Mouse (Mus musculus): ENCODE measurements around the gene Adal. TPM values are rescaled to one million over a fixed set of nuclear protein-coding genes. Genes with fewer than 3 reads are reported as not detected.
"Not testable (repeated sequence)": the region's sequence is repeated elsewhere in the genome, so short reads cannot be mapped to it uniquely, and the experiment has no call there.

The Adal gene
- polyA plus RNA-seq (2014; fragmentation: Nextera tagmentation; extraction: Ambion mirVana): 19.2 and 23.2 TPM in 2 replicates

DNA sequence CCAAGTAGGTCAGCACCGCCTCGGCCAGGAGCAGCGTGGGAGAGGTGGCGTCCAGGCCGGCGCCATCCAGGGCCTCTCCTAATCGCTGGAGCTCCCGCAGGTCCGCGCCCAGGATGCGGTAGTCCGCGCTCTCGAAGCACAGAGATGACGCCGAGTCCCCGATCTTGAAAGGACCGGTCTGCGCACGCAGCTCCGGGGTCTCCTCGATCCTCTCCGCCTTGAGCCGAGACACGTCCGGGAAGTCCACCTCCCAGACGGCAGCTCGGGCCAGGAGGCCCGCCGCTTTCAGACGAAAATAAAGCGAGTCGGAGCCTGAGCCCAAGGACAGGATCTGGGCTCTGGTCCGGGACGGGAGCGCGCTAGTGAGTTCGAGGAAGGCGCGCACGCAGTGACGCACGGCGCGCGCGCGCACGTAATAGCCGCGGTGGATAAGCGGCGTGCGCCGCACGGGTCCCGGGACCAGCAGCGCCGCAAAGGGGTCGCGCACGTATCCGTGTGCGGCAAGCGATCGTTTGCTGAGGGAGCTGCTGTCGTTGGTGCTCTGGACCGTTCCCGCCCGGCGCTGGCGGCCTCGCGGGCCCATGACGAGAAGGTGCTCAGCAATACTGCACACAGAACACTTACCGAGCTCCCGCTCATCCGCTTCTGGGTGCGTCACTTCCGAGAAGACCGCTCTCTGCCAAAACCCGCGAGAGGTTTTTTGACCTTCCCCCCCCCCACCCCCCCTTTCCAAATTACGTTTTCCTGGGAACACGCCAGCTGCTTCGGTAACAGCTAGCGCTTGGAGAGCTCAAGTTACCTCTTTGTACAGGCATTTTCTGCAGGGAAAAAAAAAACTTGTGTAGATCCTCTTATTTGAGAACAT lies at the start of gene Adal, which contains the start of gene Lcmt2:
Gene Adal (plus strand): TSS at position 411 of the 865 bp plus-strand sequence.
Gene Lcmt2 (minus strand): TSS at position 636 of the 865 bp plus-strand sequence.
- no peaks in the 10 kb centered on the region for H3K27me3 ChIP-seq (replicated peaks; ENCODE audit: control insufficient read depth, insufficient read depth, low read length)
- peaks cover 19% of the 10 kb centered on the region for H3K4me1 ChIP-seq (replicated peaks; ENCODE audit: control insufficient read depth, insufficient read depth, low read length)
- peak; percentile 94 for ATAC-seq (replicated peaks; ENCODE audit: low FRiP score, low TSS enrichment, low read depth)
- peak within 1 kb of the TSS; percentile 99 for H3K27ac ChIP-seq (ENCODE audit: low read depth)
- H3K9ac ChIP-seq (ENCODE audit: low read length): peak within 1 kb of the TSS; percentile 89
- H3K4me3 ChIP-seq (ENCODE audit: low read depth, low read length): peak within 1 kb of the TSS; percentile 72
- peaks cover 6% of the 10 kb centered on the region; the same call in 1 of the 2 replicates for H3K9me3 ChIP-seq (ENCODE audit: control insufficient read depth, low read length)
- DNase-seq (ENCODE audit: low spot score): peak; percentile 96
- 1% methylated on average over 87 of the region's 87 CpGs for WGBS
- H3K4me2 ChIP-seq (ENCODE audit: low read length): peak within 1 kb of the TSS; percentile 82
- peaks cover 21% of the 10 kb centered on the region for H3K36me3 ChIP-seq (ENCODE audit: control insufficient read depth, insufficient read depth, low read length)

DNA sequence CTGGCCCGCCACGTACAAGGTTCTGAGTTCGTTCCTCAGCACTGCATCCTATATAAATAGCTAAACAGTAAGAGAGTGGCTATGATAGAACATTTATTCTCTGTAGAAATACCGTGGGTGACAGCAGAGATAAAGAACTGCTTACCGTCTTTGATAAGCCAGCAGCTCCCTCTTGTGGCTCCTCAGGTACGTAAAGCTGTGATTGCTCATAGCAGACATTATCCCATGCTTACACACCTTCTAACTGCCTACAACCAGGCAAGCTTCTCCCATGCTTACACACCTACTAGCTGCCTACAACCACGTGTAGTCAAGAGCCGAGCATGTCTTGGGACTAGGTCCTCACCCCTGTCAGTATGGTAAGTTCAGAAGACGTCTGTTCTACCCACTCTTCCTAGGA lies 38.2 kb upstream of the Adal start:
- no peak overlapping the region for H3K4me3 ChIP-seq (ENCODE audit: low read depth, low read length)
- no peaks in the 10 kb centered on the region for H3K9me3 ChIP-seq (ENCODE audit: control insufficient read depth, low read length)
- no peak for ATAC-seq (replicated peaks; ENCODE audit: low FRiP score, low TSS enrichment, low read depth)
- no peak overlapping the region for H3K27ac ChIP-seq (ENCODE audit: low read depth)
- H3K4me2 ChIP-seq (ENCODE audit: low read length): no peak overlapping the region
- no peak overlapping the region for H3K9ac ChIP-seq (ENCODE audit: low read length)
- 23% methylated on average over 9 of the region's 9 CpGs for WGBS
- H3K4me1 ChIP-seq (replicated peaks; ENCODE audit: control insufficient read depth, insufficient read depth, low read length): no peaks in the 10 kb centered on the region
- H3K27me3 ChIP-seq (replicated peaks; ENCODE audit: control insufficient read depth, insufficient read depth, low read length): no peaks in the 10 kb centered on the region
- H3K36me3 ChIP-seq (ENCODE audit: control insufficient read depth, insufficient read depth, low read length): no peaks in the 10 kb centered on the region
- DNase-seq (ENCODE audit: low spot score): peak; percentile 72

DNA sequence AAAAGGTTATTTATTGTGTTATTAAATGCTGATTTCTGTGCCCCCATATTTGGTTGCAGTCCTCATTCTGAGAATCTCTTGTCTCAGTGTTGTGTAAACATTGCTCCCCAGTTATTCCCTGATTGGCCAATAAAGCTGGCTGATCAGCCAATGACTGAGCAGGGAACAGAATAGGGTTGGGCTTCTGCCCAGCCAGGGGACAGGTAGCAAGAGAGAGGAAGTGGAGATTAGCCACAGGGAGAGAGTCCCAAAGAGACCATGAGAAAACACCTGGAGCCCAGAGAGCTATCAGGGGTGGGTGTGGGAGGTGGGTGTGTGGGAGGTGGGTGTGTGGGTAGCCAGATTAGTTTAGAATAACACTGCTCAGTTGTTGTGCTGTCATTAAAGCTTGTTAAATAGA lies 34.3 kb upstream of the Adal start:
- Histone ChIP-seq H3K4me3 (ENCODE audit: low read depth, low read length) (no peak overlapping the region), H3K27me3 (replicated peaks; ENCODE audit: control insufficient read depth, insufficient read depth, low read length) (no peaks in the 10 kb centered on the region), H3K9me3 (ENCODE audit: control insufficient read depth, low read length) (no peaks in the 10 kb centered on the region), H3K4me1 (replicated peaks; ENCODE audit: control insufficient read depth, insufficient read depth, low read length) (no peaks in the 10 kb centered on the region), H3K9ac (ENCODE audit: low read length) (no peak overlapping the region), H3K4me2 (ENCODE audit: low read length) (no peak overlapping the region), H3K27ac (ENCODE audit: low read depth) (no peak overlapping the region), H3K36me3 (ENCODE audit: control insufficient read depth, insufficient read depth, low read length) (no peaks in the 10 kb centered on the region)
- DNase-seq (ENCODE audit: low spot score) (no peak), ATAC-seq (replicated peaks; ENCODE audit: low FRiP score, low TSS enrichment, low read depth) (no peak)

DNA sequence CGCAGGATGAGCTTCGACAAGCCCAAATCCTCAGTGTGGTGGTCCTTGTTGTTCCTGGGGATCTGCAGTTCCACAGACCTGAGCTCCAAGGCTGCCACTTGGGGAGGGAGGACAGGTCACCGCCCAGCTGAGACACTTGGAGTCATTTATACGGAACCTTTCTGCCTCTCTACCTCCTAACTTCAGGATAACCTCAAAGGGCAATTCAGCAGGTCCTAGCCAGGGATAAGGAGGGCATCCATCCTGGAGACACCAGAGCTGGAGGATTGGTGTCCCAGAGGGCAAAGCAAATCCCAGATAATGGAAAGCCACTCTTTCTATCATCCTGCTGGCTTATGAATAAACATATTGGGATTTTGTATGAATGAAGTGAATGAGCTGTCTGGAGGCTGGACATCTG lies 30.5 kb upstream of the Adal start, which contains the start of gene Tgm7:
Gene Tgm7 (minus strand): TSS at position 101 of the 400 bp plus-strand sequence.
- 83% methylated on average over 4 of the region's 4 CpGs for WGBS
- H3K9ac ChIP-seq (ENCODE audit: low read length): no peak within 1 kb of the TSS
- no peak for ATAC-seq (replicated peaks; ENCODE audit: low FRiP score, low TSS enrichment, low read depth)
- H3K9me3 ChIP-seq (ENCODE audit: control insufficient read depth, low read length): no peaks in the 10 kb centered on the region
- no peak within 1 kb of the TSS for H3K4me2 ChIP-seq (ENCODE audit: low read length)
- no peaks in the 10 kb centered on the region for H3K36me3 ChIP-seq (ENCODE audit: control insufficient read depth, insufficient read depth, low read length)
- no peak within 1 kb of the TSS for H3K4me3 ChIP-seq (ENCODE audit: low read depth, low read length)
- no peak for DNase-seq (ENCODE audit: low spot score)
- H3K4me1 ChIP-seq (replicated peaks; ENCODE audit: control insufficient read depth, insufficient read depth, low read length): no peaks in the 10 kb centered on the region
- H3K27ac ChIP-seq (ENCODE audit: low read depth): no peak within 1 kb of the TSS
- H3K27me3 ChIP-seq (replicated peaks; ENCODE audit: control insufficient read depth, insufficient read depth, low read length): no peaks in the 10 kb centered on the region

DNA sequence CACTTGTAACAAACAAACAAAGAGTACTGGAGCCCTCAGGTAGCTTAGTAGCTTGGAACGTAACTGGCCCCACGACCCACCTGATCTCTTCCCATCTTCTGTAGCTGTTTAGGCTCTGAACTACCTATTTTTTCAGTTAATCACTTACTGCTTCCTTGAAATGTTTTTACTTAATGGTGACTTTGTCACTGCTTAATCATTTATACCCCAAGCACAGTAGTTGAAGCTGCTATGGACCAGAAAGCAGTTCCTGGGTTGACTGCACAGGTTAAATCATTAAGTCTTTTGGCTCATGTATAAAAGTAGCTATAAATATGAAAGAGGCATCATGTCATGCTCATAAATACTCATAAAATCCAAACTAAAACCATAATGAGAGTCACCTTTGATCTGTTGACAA lies 24.8 kb upstream of the Adal start:
- ATAC-seq (replicated peaks; ENCODE audit: low FRiP score, low TSS enrichment, low read depth): no peak
- no peak overlapping the region for H3K4me2 ChIP-seq (ENCODE audit: low read length)
- no peaks in the 10 kb centered on the region for H3K4me1 ChIP-seq (replicated peaks; ENCODE audit: control insufficient read depth, insufficient read depth, low read length)
- H3K9me3 ChIP-seq (ENCODE audit: control insufficient read depth, low read length): no peaks in the 10 kb centered on the region
- DNase-seq (ENCODE audit: low spot score): no peak
- H3K27ac ChIP-seq (ENCODE audit: low read depth): no peak overlapping the region
- H3K4me3 ChIP-seq (ENCODE audit: low read depth, low read length): no peak overlapping the region
- H3K36me3 ChIP-seq (ENCODE audit: control insufficient read depth, insufficient read depth, low read length): no peaks in the 10 kb centered on the region
- 87% methylated on average over 2 of the region's 2 CpGs for WGBS
- no peak overlapping the region for H3K9ac ChIP-seq (ENCODE audit: low read length)
- H3K27me3 ChIP-seq (replicated peaks; ENCODE audit: control insufficient read depth, insufficient read depth, low read length): no peaks in the 10 kb centered on the region

DNA sequence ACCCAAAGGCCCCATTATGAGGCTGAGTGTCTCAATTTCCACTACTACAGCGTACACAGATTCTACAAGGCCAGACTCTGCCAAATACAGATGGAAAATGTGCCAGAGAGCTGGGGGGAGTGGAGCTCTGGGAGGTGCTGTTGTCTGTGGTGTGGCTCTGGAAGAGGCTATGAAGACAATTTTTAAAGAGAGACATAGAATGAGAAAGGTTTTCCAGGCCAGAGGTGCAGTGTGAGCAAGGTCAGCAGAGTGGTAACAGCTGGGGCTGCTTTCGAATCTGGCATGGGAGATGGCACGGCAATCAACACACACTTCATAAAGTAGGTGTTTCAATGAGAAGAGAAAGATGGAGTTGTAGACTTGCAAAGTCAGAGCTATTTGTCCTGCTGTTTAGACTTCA lies 21.0 kb upstream of the Adal start:
- Histone ChIP-seq H3K36me3 (ENCODE audit: control insufficient read depth, insufficient read depth, low read length) (no peaks in the 10 kb centered on the region), H3K9ac (ENCODE audit: low read length) (no peak overlapping the region), H3K9me3 (ENCODE audit: control insufficient read depth, low read length) (no peaks in the 10 kb centered on the region), H3K27ac (ENCODE audit: low read depth) (no peak overlapping the region), H3K4me2 (ENCODE audit: low read length) (no peak overlapping the region), H3K27me3 (replicated peaks; ENCODE audit: control insufficient read depth, insufficient read depth, low read length) (no peaks in the 10 kb centered on the region), H3K4me3 (ENCODE audit: low read depth, low read length) (no peak overlapping the region), H3K4me1 (replicated peaks; ENCODE audit: control insufficient read depth, insufficient read depth, low read length) (no peaks in the 10 kb centered on the region)
- ATAC-seq (replicated peaks; ENCODE audit: low FRiP score, low TSS enrichment, low read depth) (no peak), DNase-seq (ENCODE audit: low spot score) (no peak)
- WGBS: 79% methylated on average over 3 of the region's 3 CpGs

DNA sequence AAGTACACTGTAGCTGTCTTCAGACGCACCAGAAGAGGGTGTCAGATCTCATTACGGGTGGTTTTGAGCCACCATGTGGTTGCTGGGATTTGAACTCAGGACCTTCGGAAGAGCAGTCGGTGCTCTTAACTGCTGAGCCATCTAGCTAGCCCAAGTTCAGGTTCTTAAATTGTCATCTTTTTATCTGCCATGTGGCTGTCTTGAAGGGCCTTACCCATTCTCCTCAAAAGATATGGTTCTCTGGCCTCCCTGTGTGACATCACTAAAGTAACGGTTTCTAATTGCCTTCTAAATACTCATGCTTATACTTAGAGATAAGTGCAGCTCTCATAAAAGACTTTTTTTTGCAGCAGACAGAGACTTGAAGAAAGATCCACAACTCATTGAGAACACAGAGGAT lies 13.9 kb upstream of the Adal start:
- H3K9me3 ChIP-seq (ENCODE audit: control insufficient read depth, low read length); ATAC-seq (replicated peaks; ENCODE audit: low FRiP score, low TSS enrichment, low read depth); H3K4me2 ChIP-seq (ENCODE audit: low read length): not testable (repeated sequence)

DNA sequence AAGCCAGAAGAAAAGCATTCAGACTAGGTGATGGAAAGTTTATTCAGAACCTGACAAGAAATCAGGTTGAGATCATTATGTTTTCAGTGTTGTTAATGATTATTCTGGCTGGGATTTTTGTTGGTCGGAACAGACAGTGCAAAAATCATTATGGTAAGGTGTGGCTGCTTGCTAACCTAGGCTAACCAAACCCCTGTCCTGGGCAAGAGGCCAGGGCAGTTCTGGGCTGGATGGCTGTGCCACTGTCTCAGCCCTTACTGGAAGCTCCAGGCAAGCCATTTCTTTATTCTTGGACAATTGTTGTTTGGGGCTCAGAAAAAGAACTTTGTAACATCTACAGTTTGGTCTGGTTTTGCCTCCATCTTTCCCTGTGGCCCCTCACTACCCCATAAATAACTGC lies 12.7 kb upstream of the Adal start:
- 69% methylated on average over 1 of the region's 1 CpGs for whole genome bisulfite sequencing
- Histone ChIP-seq H3K4me3 (ENCODE audit: low read depth, low read length) (no peak overlapping the region), H3K9ac (ENCODE audit: low read length) (no peak overlapping the region), H3K9me3 (ENCODE audit: control insufficient read depth, low read length) (no peaks in the 10 kb centered on the region), H3K27ac (ENCODE audit: low read depth) (no peak overlapping the region), H3K27me3 (replicated peaks; ENCODE audit: control insufficient read depth, insufficient read depth, low read length) (no peaks in the 10 kb centered on the region), H3K4me1 (replicated peaks; ENCODE audit: control insufficient read depth, insufficient read depth, low read length) (no peaks in the 10 kb centered on the region), H3K4me2 (ENCODE audit: low read length) (no peak overlapping the region), H3K36me3 (ENCODE audit: control insufficient read depth, insufficient read depth, low read length) (no peaks in the 10 kb centered on the region)
- ATAC-seq (replicated peaks; ENCODE audit: low FRiP score, low TSS enrichment, low read depth) (no peak), DNase-seq (ENCODE audit: low spot score) (no peak)

More for the DNA sequence above, 13.9 kb upstream of the Adal start:
- WGBS: 82% methylated on average over 5 of the region's 5 CpGs
- H3K9ac ChIP-seq (ENCODE audit: low read length); H3K4me3 ChIP-seq (ENCODE audit: low read depth, low read length); DNase-seq (ENCODE audit: low spot score); H3K27me3 ChIP-seq (replicated peaks; ENCODE audit: control insufficient read depth, insufficient read depth, low read length); H3K4me1 ChIP-seq (replicated peaks; ENCODE audit: control insufficient read depth, insufficient read depth, low read length); H3K36me3 ChIP-seq (ENCODE audit: control insufficient read depth, insufficient read depth, low read length); H3K27ac ChIP-seq (ENCODE audit: low read depth): not testable (repeated sequence)
